Mouse (Mus musculus) limb, embryonic 13.5 days (tissue): ENCODE measurements around the gene Zfyve21. TPM values are rescaled to one million over a fixed set of nuclear protein-coding genes. Genes with fewer than 3 reads are reported as not detected.

ENCODE experiments used
- ATAC-seq: fragments of 200-750 bp; cut with Nextera tagmentation; 2 replicates; pipeline ENCODE4 v1.8.0; 2017; ENCODE audit warnings: low read depth, moderate number of reproducible peaks, moderate TSS enrichment; ENCODE audit not compliant: low FRiP score
- H3K27ac ChIP-seq: fragments of 300-500 bp; sonication (generic); 2 replicates; pipeline ENCODE4 v1.5.1; 2015; ENCODE audit warnings: inconsistent platforms, mild to moderate bottlenecking, moderate library complexity
- H3K27me3 ChIP-seq: fragments of 300-500 bp; sonication (generic); 2 replicates; pipeline ENCODE4 v1.6.1; 2015; ENCODE audit warnings: mild to moderate bottlenecking, inconsistent platforms
- H3K36me3 ChIP-seq: fragments of 300-500 bp; sonication (generic); 2 replicates; pipeline ENCODE4 v1.6.1; 2015; ENCODE audit warnings: inconsistent platforms, mild to moderate bottlenecking, moderate library complexity
- H3K4me1 ChIP-seq: fragments of 300-500 bp; sonication (generic); 2 replicates; pipeline ENCODE4 v1.6.1; 2015; ENCODE audit warnings: inconsistent platforms
- H3K4me2 ChIP-seq: fragments of 300-500 bp; sonication (generic); replicated peaks from 2 replicates; pipeline ENCODE4 v1.6.1; 2015; ENCODE audit warnings: inconsistent platforms, mild to moderate bottlenecking, moderate library complexity
- H3K4me3 ChIP-seq: fragments of 300-500 bp; sonication (generic); 2 replicates; pipeline ENCODE4 v1.5.1; 2015; ENCODE audit warnings: moderate library complexity, mild to moderate bottlenecking, inconsistent platforms
- H3K9ac ChIP-seq: fragments of 300-500 bp; sonication (generic); 2 replicates; pipeline ENCODE4 v1.6.1; 2015; ENCODE audit warnings: mild to moderate bottlenecking, inconsistent platforms
- H3K9me3 ChIP-seq: fragments of 300-500 bp; sonication (generic); 2 replicates; pipeline ENCODE4 v1.6.1; 2016; ENCODE audit warnings: inconsistent platforms
- WGBS: fragments of 180-500 bp; shearing (Covaris S2); methylation state at CpG from one replicate; pipeline ENCODE4 v1.1.7; 2015; 5-methylcytosine and 5-hydroxymethylcytosine counted together
- polyA plus RNA-seq: library from polyadenylated mRNA; unstranded; fragments of >200 nt; fragmentation: Nextera tagmentation; extraction: Ambion mirVana; gene quantifications from 2 replicates; pipeline ENCODE4 v1.2.1, GENCODE M21; 2015

Gene Zfyve21
- polyA plus RNA-seq, 1 experiment from 2014 or later, result 111 TPM

GRCm38 (mm10) chr12:111829447-111829846 lies 15.5 kb downstream of the Zfyve21 start:
- H3K9me3 ChIP-seq, result no peaks in the 10 kb centered on the region
- no peak overlapping the region for H3K4me3 ChIP-seq
- H3K36me3 ChIP-seq, result peaks cover 100% of the 10 kb centered on the region
- H3K4me2 ChIP-seq, result no peak overlapping the region
- ATAC-seq, result no peak
- no peaks in the 10 kb centered on the region for H3K4me1 ChIP-seq
- H3K27me3 ChIP-seq, result no peaks in the 10 kb centered on the region
- no peak overlapping the region for H3K27ac ChIP-seq
- WGBS, result 94% methylated on average over 5 of the region's 5 CpGs
- H3K9ac ChIP-seq, result no peak overlapping the region

- Histone ChIP-seq H3K27ac (no peak overlapping the region), H3K36me3 (peaks cover 100% of the 10 kb centered on the region), H3K9ac (no peak overlapping the region)
Observed at GRCm38 (mm10) chr12:111829954-111830353, 16.0 kb downstream of the Zfyve21 start.

DNA sequence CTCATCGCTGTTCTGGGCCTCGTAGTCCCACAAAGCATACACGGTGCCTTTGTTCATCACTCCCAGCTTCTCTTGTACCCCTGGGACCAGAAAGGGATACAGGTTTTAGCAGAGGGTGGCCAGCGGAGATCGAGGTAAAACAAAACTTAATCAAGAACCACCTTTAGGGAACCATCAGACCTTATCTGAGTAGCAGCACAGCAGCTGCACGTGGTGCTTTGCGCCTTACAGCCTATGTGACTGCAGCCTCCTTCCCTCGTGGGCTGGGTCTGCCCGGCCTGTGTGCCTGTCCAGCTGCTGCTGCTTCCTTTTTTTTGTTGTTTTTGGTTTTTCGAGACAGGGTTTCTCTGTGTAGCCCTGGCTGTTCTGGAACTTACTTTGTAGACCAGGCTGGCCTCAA lies 16.4 kb downstream of the Zfyve21 start:
- WGBS, result 89% methylated on average over 10 of the region's 10 CpGs
- no peak overlapping the region for H3K9ac ChIP-seq

More at GRCm38 (mm10) chr12:111829954-111830353, 16.0 kb downstream of the Zfyve21 start:
- Histone ChIP-seq H3K4me3 (no peak overlapping the region), H3K4me2 (no peak overlapping the region), H3K9me3 (no peaks in the 10 kb centered on the region), H3K27me3 (no peaks in the 10 kb centered on the region), H3K4me1 (no peaks in the 10 kb centered on the region)
- no peak for ATAC-seq
- 84% methylated on average over 9 of the region's 9 CpGs for WGBS

GRCm38 (mm10) chr12:111832643-111833042 lies 18.7 kb downstream of the Zfyve21 start:
- H3K36me3 ChIP-seq, result peaks cover 98% of the 10 kb centered on the region
- H3K4me3 ChIP-seq, result no peak overlapping the region
- H3K27ac ChIP-seq, result no peak overlapping the region
- 79% methylated on average over 5 of the region's 5 CpGs for WGBS
- H3K4me1 ChIP-seq, result no peaks in the 10 kb centered on the region
- H3K27me3 ChIP-seq, result no peaks in the 10 kb centered on the region
- ATAC-seq, result no peak
- no peak overlapping the region for H3K4me2 ChIP-seq
- no peak overlapping the region for H3K9ac ChIP-seq
- no peaks in the 10 kb centered on the region for H3K9me3 ChIP-seq

More for the DNA sequence above, 16.4 kb downstream of the Zfyve21 start:
- Histone ChIP-seq H3K36me3 (peaks cover 100% of the 10 kb centered on the region), H3K9me3 (no peaks in the 10 kb centered on the region), H3K4me2 (no peak overlapping the region), H3K4me3 (no peak overlapping the region), H3K27me3 (no peaks in the 10 kb centered on the region), H3K4me1 (no peaks in the 10 kb centered on the region), H3K27ac (no peak overlapping the region)
- no peak for ATAC-seq

GRCm38 (mm10) chr12:111833457-111833856 lies 19.5 kb downstream of the Zfyve21 start:
- Histone ChIP-seq H3K4me2 (no peak overlapping the region), H3K9ac (no peak overlapping the region), H3K36me3 (peaks cover 98% of the 10 kb centered on the region), H3K4me3 (no peak overlapping the region), H3K9me3 (no peaks in the 10 kb centered on the region), H3K27ac (no peak overlapping the region), H3K27me3 (no peaks in the 10 kb centered on the region), H3K4me1 (no peaks in the 10 kb centered on the region)
- ATAC-seq, result no peak
- WGBS, result 90% methylated on average over 10 of the region's 10 CpGs

DNA sequence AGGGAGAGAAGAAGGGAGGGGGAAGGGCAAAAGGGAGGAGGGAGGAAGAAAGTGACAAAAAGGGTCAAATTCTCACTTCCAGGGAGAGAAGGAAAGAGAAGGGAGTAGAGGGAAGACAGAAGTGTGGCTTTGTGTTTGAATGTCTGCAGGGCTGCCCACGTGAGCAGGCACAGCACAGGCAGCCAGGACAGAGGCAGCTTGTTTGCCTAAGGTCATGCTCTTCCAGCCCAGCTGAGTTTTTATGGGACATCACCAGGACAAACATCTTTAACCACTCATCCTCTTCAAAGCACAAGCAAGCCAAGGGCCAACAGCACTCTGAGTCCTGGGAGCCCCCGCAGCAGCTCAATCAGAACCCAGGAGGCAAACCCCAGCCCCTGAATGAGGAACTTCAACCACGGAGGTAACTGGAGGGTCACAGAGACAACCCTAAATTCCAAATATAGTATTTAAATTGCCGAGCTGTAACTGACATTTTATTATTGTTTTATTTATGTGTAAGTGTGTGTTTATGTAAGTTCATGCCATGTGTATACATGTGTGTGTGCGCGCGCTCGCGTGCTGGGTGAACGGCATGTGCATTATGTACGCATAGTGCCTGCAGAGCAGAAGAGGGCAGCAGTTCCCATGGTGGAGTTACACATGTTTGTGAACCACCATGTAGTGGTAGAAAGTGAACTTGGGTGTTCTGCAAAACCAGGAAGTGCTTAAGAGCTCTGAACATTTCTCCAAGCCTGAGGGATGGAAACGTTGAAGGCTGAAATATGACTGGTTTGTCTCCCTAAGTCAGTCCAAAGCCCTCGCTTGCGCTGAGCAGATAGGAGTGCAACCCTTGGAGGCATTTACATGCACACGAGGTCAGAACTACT lies 28.8 kb downstream of the Zfyve21 start:
- 71% methylated on average over 15 of the region's 15 CpGs for WGBS
- ATAC-seq, result no peak
- no peak overlapping the region for H3K4me2 ChIP-seq
- H3K4me1 ChIP-seq, result no peaks in the 10 kb centered on the region
- H3K9me3 ChIP-seq, result no peaks in the 10 kb centered on the region
- no peak overlapping the region for H3K4me3 ChIP-seq
- H3K36me3 ChIP-seq, result peaks cover 47% of the 10 kb centered on the region
- no peak overlapping the region for H3K27ac ChIP-seq
- no peak overlapping the region; the same call in 1 of the 2 replicates for H3K9ac ChIP-seq
- no peaks in the 10 kb centered on the region for H3K27me3 ChIP-seq

GRCm38 (mm10) chr12:111843470-111843869 lies 29.5 kb downstream of the Zfyve21 start:
- no peak overlapping the region for H3K4me3 ChIP-seq
- 47% methylated on average over 2 of the region's 2 CpGs for WGBS
- H3K4me1 ChIP-seq, result no peaks in the 10 kb centered on the region
- no peak for ATAC-seq
- H3K9ac ChIP-seq, result no peak overlapping the region
- no peak overlapping the region for H3K4me2 ChIP-seq
- peaks cover 40% of the 10 kb centered on the region for H3K36me3 ChIP-seq
- no peaks in the 10 kb centered on the region for H3K27me3 ChIP-seq
- H3K9me3 ChIP-seq, result no peaks in the 10 kb centered on the region
- no peak overlapping the region for H3K27ac ChIP-seq

GRCm38 (mm10) chr12:111845953-111846352 lies 32.0 kb downstream of the Zfyve21 start:
- Histone ChIP-seq H3K4me1 (no peaks in the 10 kb centered on the region), H3K36me3 (peaks cover 16% of the 10 kb centered on the region), H3K4me3 (no peak overlapping the region), H3K4me2 (no peak overlapping the region), H3K27ac (no peak overlapping the region), H3K27me3 (no peaks in the 10 kb centered on the region), H3K9ac (no peak overlapping the region), H3K9me3 (peaks cover 4% of the 10 kb centered on the region; the same call in 1 of the 2 replicates)
- 87% methylated on average over 4 of the region's 4 CpGs for WGBS
- ATAC-seq, result no peak

DNA sequence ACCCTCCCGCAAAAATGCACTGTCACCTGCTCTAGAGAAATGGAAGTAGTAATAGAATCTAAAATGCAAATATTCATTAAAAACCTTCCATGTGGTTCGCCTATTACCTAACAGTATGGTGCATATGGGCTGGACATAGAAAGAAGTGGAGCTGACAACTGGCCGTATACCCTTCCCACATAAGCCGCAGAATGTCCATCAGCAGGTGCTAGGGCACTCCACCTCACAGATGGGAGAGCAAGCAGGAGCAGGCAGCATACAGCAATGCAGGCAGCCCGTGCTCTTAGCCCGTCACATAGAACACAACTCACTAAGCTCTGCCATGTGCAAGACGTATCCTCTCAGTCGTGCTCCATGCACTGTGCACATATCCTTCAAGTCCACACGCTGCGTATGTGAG lies 32.8 kb downstream of the Zfyve21 start:
- H3K9me3 ChIP-seq, result peaks cover 4% of the 10 kb centered on the region; the same call in 1 of the 2 replicates
- no peak for ATAC-seq
- H3K4me2 ChIP-seq, result no peak overlapping the region
- no peak overlapping the region for H3K9ac ChIP-seq
- H3K4me3 ChIP-seq, result no peak overlapping the region
- 86% methylated on average over 10 of the region's 10 CpGs for WGBS
- H3K27ac ChIP-seq, result no peak overlapping the region
- no peaks in the 10 kb centered on the region for H3K27me3 ChIP-seq
- no peaks in the 10 kb centered on the region for H3K4me1 ChIP-seq
- H3K36me3 ChIP-seq, result peaks cover 11% of the 10 kb centered on the region

GRCm38 (mm10) chr12:111848300-111848798 lies 34.4 kb downstream of the Zfyve21 start:
- H3K27ac ChIP-seq, result no peak overlapping the region
- no peak for ATAC-seq
- no peak overlapping the region for H3K9ac ChIP-seq
- WGBS, result 61% methylated on average over 9 of the region's 9 CpGs
- peaks cover 4% of the 10 kb centered on the region; the same call in 1 of the 2 replicates for H3K9me3 ChIP-seq
- peaks cover 5% of the 10 kb centered on the region for H3K4me1 ChIP-seq
- no peak overlapping the region for H3K4me2 ChIP-seq
- H3K4me3 ChIP-seq, result no peak overlapping the region
- H3K36me3 ChIP-seq, result peaks cover 2% of the 10 kb centered on the region
- no peaks in the 10 kb centered on the region for H3K27me3 ChIP-seq

DNA sequence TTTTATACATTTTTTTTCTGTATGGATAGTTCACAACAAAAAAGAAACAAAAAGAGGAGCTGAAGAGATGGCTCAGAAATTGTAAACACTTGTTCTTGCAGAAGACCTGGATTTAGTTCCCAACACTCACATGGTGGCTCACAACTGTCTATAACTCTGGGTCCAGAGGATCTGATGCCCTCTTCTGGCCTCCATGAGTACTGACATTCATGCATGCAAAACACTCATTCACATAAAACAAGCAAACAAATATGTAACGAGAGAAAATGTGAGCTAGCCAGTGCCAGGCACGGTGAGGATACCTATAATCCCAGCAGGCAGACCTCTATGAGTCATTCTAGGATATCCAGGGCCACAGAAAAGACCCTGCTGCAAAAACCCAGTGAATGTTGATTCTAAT lies 37.3 kb downstream of the Zfyve21 start:
- Histone ChIP-seq H3K27ac (no peak overlapping the region), H3K27me3 (no peaks in the 10 kb centered on the region)
- ATAC-seq, result no peak

DNA sequence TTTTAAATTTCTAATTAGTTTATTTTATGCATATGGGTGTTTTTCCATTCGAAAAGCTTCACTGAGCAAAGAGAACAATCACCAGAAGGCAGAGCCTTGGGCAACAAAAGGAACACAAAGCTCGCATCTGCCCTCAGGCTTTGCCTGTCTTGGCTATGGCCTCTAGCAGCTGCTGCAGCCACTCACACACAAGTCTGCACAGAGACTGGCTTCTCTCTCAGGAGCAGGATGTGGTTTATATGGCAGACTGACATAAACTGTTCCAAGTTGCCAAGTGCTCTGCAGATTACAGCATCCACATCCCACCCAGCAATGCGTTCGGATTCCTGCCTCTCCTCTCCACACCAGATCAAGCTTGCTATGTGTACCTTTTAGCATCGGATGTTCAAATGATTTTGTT lies 37.8 kb downstream of the Zfyve21 start:
- ATAC-seq, result no peak; the same call in 1 of the 2 replicates
- H3K36me3 ChIP-seq, result peaks cover 7% of the 10 kb centered on the region; the same call in 1 of the 2 replicates
- H3K9me3 ChIP-seq, result peaks cover 4% of the 10 kb centered on the region; the same call in 1 of the 2 replicates
- 77% methylated on average over 5 of the region's 5 CpGs for WGBS
- no peak overlapping the region for H3K4me2 ChIP-seq
- H3K4me1 ChIP-seq, result peaks cover 5% of the 10 kb centered on the region
- H3K9ac ChIP-seq, result no peak overlapping the region
- no peak overlapping the region for H3K4me3 ChIP-seq
- H3K27me3 ChIP-seq, result no peaks in the 10 kb centered on the region
- no peak overlapping the region for H3K27ac ChIP-seq

More for the DNA sequence above, 37.3 kb downstream of the Zfyve21 start:
- Histone ChIP-seq H3K4me3 (no peak overlapping the region), H3K36me3 (peaks cover 5% of the 10 kb centered on the region; the same call in 1 of the 2 replicates), H3K4me2 (no peak overlapping the region), H3K4me1 (peaks cover 5% of the 10 kb centered on the region), H3K9me3 (peaks cover 4% of the 10 kb centered on the region; the same call in 1 of the 2 replicates), H3K9ac (no peak overlapping the region)
- WGBS, result 49% methylated on average over 2 of the region's 2 CpGs
